Mouse (Mus musculus): ENCODE measurements around the gene Hoxd9. TPM values are rescaled to one million over a fixed set of nuclear protein-coding genes. Genes with fewer than 3 reads are reported as not detected.

Gene Hoxd9
- polyA plus RNA-seq, 1 experiment from 2014 or later = not detected

DNA sequence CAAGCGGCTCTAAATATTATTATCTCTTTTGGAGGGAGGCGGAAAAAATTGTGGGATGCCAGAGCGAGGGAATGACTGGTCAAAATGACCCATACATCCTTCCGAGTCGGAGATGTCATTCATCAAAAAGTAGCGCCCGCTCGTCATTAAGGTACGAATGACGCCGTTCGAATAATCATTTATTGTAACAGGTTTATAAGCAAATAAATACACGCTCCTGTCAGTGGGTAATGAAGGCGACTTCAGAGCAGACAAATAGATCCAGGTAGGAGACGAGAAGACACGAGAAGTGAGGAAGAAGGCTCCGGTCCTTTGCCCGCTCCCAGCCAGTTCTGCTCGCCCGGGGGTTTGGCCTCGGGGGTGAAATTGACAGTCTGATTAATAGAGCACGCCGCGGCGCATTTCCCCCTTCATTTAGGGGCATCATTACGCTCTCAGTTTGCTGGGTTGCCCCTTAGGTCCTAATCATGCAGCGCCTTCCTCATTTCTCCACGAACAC is 38.0 kb upstream of the Hoxd9 start, which contains the start of gene Evx2:
TSS of gene Evx2 (minus strand) at position 51 of the 499 bp plus-strand sequence.
- Histone ChIP-seq H3K9ac (replicated peaks) (no peak within 1 kb of the TSS), H3K36me3 (replicated peaks; ENCODE audit: insufficient read depth, low read length) (no peaks in the 10 kb centered on the region), H3K4me2 (ENCODE audit: low read depth, low read length) (no peak within 1 kb of the TSS), H3K9me3 (ENCODE audit: low read length) (no peaks in the 10 kb centered on the region), H3K27me3 (ENCODE audit: insufficient read depth, low read length) (peaks cover 98% of the 10 kb centered on the region), H3K27ac (ENCODE audit: low read depth) (no peak within 1 kb of the TSS), H3K4me3 (ENCODE audit: low read depth, low read length) (no peak within 1 kb of the TSS), H3K4me1 (ENCODE audit: insufficient read depth) (peaks cover 15% of the 10 kb centered on the region)
- ATAC-seq (no peak), DNase-seq (no peak)
- 4% methylated on average over 28 of the region's 28 CpGs for WGBS (ENCODE audit: insufficient replicate concordance)
- TF ChIP-seq CTCF (IDR thresholded peaks at IDR 0.05; ENCODE audit: low read depth) (no peak), EP300 (IDR thresholded peaks at IDR 0.05; ENCODE audit: low read depth) (no peak)

DNA sequence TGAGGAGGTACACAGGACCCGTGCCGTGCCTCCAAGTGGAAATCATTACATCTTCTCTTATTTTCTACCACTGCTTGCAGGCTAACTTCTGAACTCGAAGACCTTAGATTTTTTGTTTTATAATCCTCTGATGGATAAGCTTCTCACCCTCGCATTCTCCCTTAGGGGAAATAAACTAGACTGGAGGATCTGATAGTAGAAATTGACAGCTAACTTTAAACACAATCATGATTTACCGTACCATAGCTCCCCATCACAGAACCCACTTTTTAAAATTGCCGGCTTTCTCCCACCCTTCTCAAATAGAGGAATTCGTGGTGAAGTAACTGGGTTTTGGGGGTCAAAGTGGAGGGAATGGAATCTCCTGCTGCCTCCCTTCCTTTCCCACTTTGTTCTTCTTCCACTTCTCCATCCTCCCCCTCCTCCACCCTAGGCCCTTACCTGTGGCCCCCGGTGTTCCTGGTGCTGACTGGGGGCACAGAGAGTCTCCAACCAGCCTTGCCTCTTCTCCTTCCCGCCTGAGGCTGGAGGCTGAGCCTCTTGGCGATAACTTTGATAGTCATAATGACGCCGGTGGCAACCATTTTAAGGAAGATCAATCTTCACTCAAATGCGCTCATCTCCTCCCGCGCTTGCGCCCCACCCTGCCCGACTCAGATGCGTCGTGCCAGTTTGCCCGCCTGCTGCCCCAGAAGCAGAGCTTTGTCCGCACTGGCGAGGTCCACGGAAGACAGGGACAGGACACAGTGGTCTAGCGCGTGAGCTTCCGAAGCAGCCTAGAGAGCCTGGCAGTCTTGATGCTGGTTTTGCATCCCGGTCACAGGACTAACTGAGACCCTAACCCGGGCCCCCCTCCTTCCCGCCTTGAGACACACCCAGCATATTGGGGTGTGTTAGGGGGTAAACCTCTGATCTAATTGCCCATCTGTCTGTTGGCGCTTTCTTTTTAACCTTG is 36.8 kb upstream of the Hoxd9 start:
- ATAC-seq = no peak
- H3K4me1 ChIP-seq (ENCODE audit: insufficient read depth) = peaks cover 11% of the 10 kb centered on the region
- H3K27ac ChIP-seq (ENCODE audit: low read depth) = no peak overlapping the region
- no peak overlapping the region for H3K4me3 ChIP-seq (ENCODE audit: low read depth, low read length)
- no peaks in the 10 kb centered on the region for H3K36me3 ChIP-seq (replicated peaks; ENCODE audit: insufficient read depth, low read length)
- H3K9ac ChIP-seq (replicated peaks) = no peak overlapping the region
- TF ChIP-seq CTCF (IDR thresholded peaks at IDR 0.05; ENCODE audit: low read depth) (no peak), EP300 (IDR thresholded peaks at IDR 0.05; ENCODE audit: low read depth) (no peak)
- H3K9me3 ChIP-seq (ENCODE audit: low read length) = no peaks in the 10 kb centered on the region
- no peak overlapping the region for H3K4me2 ChIP-seq (ENCODE audit: low read depth, low read length)
- no peak for DNase-seq
- peaks cover 98% of the 10 kb centered on the region for H3K27me3 ChIP-seq (ENCODE audit: insufficient read depth, low read length)
- 5% methylated on average over 30 of the region's 30 CpGs for WGBS (ENCODE audit: insufficient replicate concordance)

DNA sequence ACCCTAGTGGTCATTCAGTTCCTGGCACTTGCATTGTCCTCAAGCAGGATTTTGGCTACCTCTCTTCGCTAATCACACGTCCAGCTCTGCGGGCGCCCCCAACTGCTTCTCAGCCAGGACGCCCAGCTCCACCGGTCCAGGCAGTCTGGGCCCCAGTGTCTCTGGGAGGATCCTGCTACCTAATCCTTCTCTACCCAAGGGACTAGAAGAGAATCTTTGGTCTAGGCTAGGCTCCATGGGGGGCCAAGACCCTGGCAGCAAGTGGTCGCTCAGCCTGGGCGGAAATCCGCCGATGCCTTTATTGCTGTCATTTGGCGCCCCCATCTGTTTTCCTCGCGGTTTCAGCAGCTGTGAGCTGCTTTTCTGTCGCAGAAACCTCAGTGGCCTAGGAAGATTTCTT is 35.8 kb upstream of the Hoxd9 start:
- Histone ChIP-seq H3K4me3 (ENCODE audit: low read depth, low read length) (no peak overlapping the region), H3K36me3 (replicated peaks; ENCODE audit: insufficient read depth, low read length) (no peaks in the 10 kb centered on the region), H3K4me2 (ENCODE audit: low read depth, low read length) (no peak overlapping the region), H3K4me1 (ENCODE audit: insufficient read depth) (peaks cover 7% of the 10 kb centered on the region), H3K9me3 (ENCODE audit: low read length) (no peaks in the 10 kb centered on the region), H3K27ac (ENCODE audit: low read depth) (no peak overlapping the region), H3K27me3 (ENCODE audit: insufficient read depth, low read length) (peaks cover 98% of the 10 kb centered on the region), H3K9ac (replicated peaks) (no peak overlapping the region)
- 4% methylated on average over 14 of the region's 14 CpGs for WGBS (ENCODE audit: insufficient replicate concordance)
- no peak for ATAC-seq
- TF ChIP-seq EP300 (IDR thresholded peaks at IDR 0.05; ENCODE audit: low read depth) (no peak), CTCF (IDR thresholded peaks at IDR 0.05; ENCODE audit: low read depth) (peak; percentile 47)
- DNase-seq = peak; percentile 52

DNA sequence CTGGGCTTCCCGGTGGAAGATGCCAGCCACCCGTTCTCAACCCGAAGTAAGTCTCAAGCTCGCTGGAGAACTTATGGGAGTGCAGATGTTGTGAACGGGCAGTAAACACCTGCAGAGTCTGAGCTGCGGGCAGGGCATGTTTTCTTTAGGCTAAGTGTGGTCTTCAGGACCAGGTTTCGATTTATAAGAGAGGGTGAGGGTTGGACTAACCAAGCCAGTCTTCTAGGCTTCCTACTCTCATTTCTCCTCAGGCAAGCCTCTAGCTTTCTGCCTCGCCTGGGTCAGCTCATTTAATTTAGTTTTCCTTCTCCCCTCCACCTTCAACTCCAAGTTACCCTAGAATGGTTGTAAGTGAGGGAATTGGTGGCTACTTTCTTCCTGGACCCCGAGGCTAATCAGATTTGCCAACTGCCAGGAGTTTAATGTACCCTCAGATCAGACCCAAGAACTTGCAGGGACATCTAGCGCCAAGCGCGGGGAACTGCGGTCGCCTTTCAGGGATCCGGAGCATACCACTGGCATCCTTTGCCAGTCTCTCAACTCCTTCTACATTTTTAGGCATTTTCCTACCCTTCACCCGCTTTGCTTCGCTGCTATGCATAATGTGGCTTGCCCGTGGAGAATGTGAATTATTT is 34.1 kb upstream of the Hoxd9 start:
- Histone ChIP-seq H3K36me3 (replicated peaks; ENCODE audit: insufficient read depth, low read length) (no peaks in the 10 kb centered on the region), H3K27ac (ENCODE audit: low read depth) (no peak overlapping the region), H3K4me1 (ENCODE audit: insufficient read depth) (peaks cover 4% of the 10 kb centered on the region), H3K9me3 (ENCODE audit: low read length) (no peaks in the 10 kb centered on the region), H3K9ac (replicated peaks) (no peak overlapping the region), H3K4me2 (ENCODE audit: low read depth, low read length) (no peak overlapping the region), H3K27me3 (ENCODE audit: insufficient read depth, low read length) (peaks cover 96% of the 10 kb centered on the region), H3K4me3 (ENCODE audit: low read depth, low read length) (no peak overlapping the region)
- ATAC-seq (no peak), DNase-seq (no peak)
- 4% methylated on average over 18 of the region's 18 CpGs for WGBS (ENCODE audit: insufficient replicate concordance)
- TF ChIP-seq EP300 (IDR thresholded peaks at IDR 0.05; ENCODE audit: low read depth) (no peak), CTCF (IDR thresholded peaks at IDR 0.05; ENCODE audit: low read depth) (peak; percentile 63)

DNA sequence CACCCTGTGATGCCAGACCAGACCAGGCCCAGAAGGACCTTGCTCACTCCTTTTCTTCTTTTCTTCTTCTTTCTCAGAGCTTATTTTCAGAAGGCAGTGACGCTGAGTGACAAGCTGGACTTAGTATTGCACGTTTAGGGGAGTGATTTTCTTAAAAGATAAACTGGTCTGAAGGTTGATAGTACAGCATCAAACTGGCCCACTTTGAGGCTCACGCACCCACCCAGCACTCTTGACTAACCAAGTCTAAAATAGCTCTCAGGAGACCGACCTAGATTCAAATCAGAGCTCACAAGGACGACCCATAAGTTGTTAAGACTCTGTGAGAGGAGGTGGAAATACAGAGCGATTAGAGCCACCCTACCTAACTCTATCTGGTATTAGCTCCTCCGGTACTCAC is 31.1 kb upstream of the Hoxd9 start:
- Histone ChIP-seq H3K4me2 (ENCODE audit: low read depth, low read length) (no peak overlapping the region), H3K4me3 (ENCODE audit: low read depth, low read length) (no peak overlapping the region), H3K27me3 (ENCODE audit: insufficient read depth, low read length) (peaks cover 97% of the 10 kb centered on the region), H3K36me3 (replicated peaks; ENCODE audit: insufficient read depth, low read length) (no peaks in the 10 kb centered on the region), H3K9me3 (ENCODE audit: low read length) (no peaks in the 10 kb centered on the region), H3K9ac (replicated peaks) (no peak overlapping the region), H3K4me1 (ENCODE audit: insufficient read depth) (peaks cover 7% of the 10 kb centered on the region), H3K27ac (ENCODE audit: low read depth) (no peak overlapping the region)
- no peak for ATAC-seq
- 2% methylated on average over 7 of the region's 7 CpGs for WGBS (ENCODE audit: insufficient replicate concordance)
- TF ChIP-seq CTCF (IDR thresholded peaks at IDR 0.05; ENCODE audit: low read depth) = no peak
- TF ChIP-seq EP300 (IDR thresholded peaks at IDR 0.05; ENCODE audit: low read depth) = no peak
- no peak for DNase-seq

DNA sequence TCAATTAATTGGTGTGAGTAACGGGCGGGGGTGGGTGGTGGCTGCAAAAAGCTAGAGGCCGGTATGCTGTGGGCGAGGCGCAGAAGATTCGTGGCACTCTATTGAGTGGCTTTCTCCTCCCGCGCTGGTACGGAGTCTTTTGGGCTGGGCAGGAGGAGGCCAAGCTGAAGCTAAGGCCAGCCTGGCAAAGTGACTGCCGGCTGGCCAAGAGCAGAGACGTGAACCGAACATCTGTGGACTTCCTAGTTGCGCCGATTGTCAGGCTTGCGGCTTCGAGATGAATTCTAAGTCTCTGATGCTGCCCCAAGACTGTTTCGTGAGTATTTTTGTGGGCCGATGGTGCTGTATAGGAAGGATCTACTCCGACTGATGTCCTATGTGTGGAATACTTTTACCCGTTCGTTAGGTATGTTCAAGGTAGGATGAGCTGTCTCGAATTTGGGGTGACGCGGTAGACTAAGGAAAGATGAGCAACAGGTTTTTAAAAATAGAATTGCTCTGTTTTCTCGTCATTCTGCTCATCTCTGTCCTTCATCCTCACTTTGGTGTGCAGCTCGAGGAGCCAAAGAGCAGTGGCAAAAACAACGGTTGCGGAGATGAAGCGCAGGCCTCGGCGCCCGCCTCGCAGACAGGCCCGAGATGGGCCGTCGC is 30.2 kb upstream of the Hoxd9 start:
- peaks cover 97% of the 10 kb centered on the region for H3K27me3 ChIP-seq (ENCODE audit: insufficient read depth, low read length)
- DNase-seq = no peak
- WGBS (ENCODE audit: insufficient replicate concordance) = 4% methylated on average over 36 of the region's 36 CpGs
- no peak overlapping the region for H3K4me3 ChIP-seq (ENCODE audit: low read depth, low read length)
- H3K9ac ChIP-seq (replicated peaks) = no peak overlapping the region
- no peak overlapping the region for H3K4me2 ChIP-seq (ENCODE audit: low read depth, low read length)
- peaks cover 7% of the 10 kb centered on the region for H3K4me1 ChIP-seq (ENCODE audit: insufficient read depth)
- ATAC-seq = no peak
- no peaks in the 10 kb centered on the region for H3K36me3 ChIP-seq (replicated peaks; ENCODE audit: insufficient read depth, low read length)
- no peak overlapping the region for H3K27ac ChIP-seq (ENCODE audit: low read depth)
- TF ChIP-seq EP300 (IDR thresholded peaks at IDR 0.05; ENCODE audit: low read depth) (no peak), CTCF (IDR thresholded peaks at IDR 0.05; ENCODE audit: low read depth) (no peak)
- no peaks in the 10 kb centered on the region for H3K9me3 ChIP-seq (ENCODE audit: low read length)
